Mouse (Mus musculus) lung, embryonic 14.5 days (tissue): ENCODE measurements around the gene Tet3. TPM values are rescaled to one million over a fixed set of nuclear protein-coding genes. Genes with fewer than 3 reads are reported as not detected.

Experiments used
- ATAC-seq: fragments of 200-750 bp; cut with Nextera tagmentation; 2 replicates; pipeline ENCODE4 v1.8.0; 2017; ENCODE audit warnings: mild to moderate bottlenecking, moderate TSS enrichment, moderate library complexity; ENCODE audit not compliant: insufficient read depth
- DNase-seq: peaks from one replicate; pipeline ENCODE4 v3.0.0-alpha.2; 2015
- H3K27ac ChIP-seq: fragments of 300-500 bp; sonication (generic); 2 replicates; pipeline ENCODE4 v1.5.1; 2014; ENCODE audit warnings: low read depth, mild to moderate bottlenecking, moderate library complexity
- H3K27me3 ChIP-seq: fragments of 300-500 bp; sonication (generic); 2 replicates; pipeline ENCODE4 v1.6.1; 2014; ENCODE audit warnings: low read length, control low read depth; ENCODE audit not compliant: insufficient read depth
- H3K36me3 ChIP-seq: fragments of 300-500 bp; sonication (generic); 2 replicates; pipeline ENCODE4 v1.6.1; 2014; ENCODE audit warnings: control low read depth; ENCODE audit not compliant: insufficient read depth
- H3K4me1 ChIP-seq: fragments of 300-500 bp; sonication (generic); 2 replicates; pipeline ENCODE4 v1.6.1; 2014; ENCODE audit warnings: antibody characterized with exemption, control low read depth; ENCODE audit not compliant: insufficient read depth
- H3K4me2 ChIP-seq: fragments of 300-500 bp; sonication (generic); 2 replicates; pipeline ENCODE4 v1.6.1; 2014; ENCODE audit warnings: mild to moderate bottlenecking
- H3K4me3 ChIP-seq: fragments of 300-500 bp; sonication (generic); 2 replicates; pipeline ENCODE4 v1.5.1; 2014; ENCODE audit warnings: low read depth, low read length
- H3K9ac ChIP-seq: fragments of 300-500 bp; sonication (generic); 2 replicates; pipeline ENCODE4 v1.6.1; 2014
- H3K9me3 ChIP-seq: fragments of 300-500 bp; sonication (generic); 2 replicates; pipeline ENCODE4 v1.6.1; 2016; ENCODE audit warnings: low read depth, low read length, control low read depth
- CTCF ChIP-seq: IDR thresholded peaks from 2 replicates; pipeline ENCODE4 v1.5.1; 2016; ENCODE audit warnings: antibody characterized with exemption, low read depth
- WGBS: fragments of 180-500 bp; shearing (Covaris S2); extraction: QIAGEN DNeasy Blood & Tissue Kit; methylation state at CpG from one replicate; pipeline ENCODE4 v1.1.7; 2014; 5-methylcytosine and 5-hydroxymethylcytosine counted together
- polyA plus RNA-seq: library from polyadenylated mRNA; unstranded; fragments of >200 nt; fragmentation: Nextera tagmentation; extraction: Ambion mirVana; gene quantifications from 2 replicates; pipeline ENCODE4 v1.2.1, GENCODE M21; 2014

Gene Tet3
- 34.4 and 36.9 TPM in 2 replicates for polyA plus RNA-seq

DNA sequence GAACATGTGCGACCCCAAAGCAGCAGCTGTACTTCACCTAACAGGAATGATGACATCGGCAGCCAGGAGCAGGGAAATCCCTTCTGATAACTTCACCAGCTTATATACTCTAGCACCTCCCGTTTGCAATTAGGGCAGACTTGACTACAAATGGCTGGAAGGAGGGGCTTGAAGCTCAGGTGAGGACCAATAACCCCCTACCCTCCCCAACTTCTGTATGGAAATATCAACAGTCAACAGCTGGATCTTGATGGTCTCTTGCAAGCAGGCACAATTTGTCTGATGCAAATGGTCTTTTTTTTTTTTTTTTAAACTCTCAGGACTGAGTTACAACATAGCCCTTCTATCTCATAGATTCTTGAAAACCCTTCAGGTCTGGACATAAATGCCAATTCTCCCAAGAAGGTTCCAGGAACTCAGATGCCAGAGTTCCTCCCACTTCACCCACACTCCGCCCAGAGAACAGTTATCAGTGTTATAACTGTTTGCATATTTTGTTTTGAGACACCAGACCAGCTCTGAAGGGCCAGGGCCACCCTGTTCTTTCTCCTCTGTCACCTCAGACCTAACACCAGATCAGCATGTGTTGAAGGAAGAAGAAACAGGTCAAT, at the start of gene Tet3:
Gene Tet3 (minus strand): TSS at position 51 of the 611 bp plus-strand sequence.
- no peak for TF ChIP-seq CTCF
- no peak for ATAC-seq
- Histone ChIP-seq H3K27me3 (no peaks in the 10 kb centered on the region), H3K4me2 (peak within 1 kb of the TSS; percentile 76; the same call in 1 of the 2 replicates), H3K9ac (no peak within 1 kb of the TSS), H3K27ac (peak within 1 kb of the TSS; percentile 48; the same call in 1 of the 2 replicates), H3K36me3 (0 out of 2 replicates have a peak, but pooled peaks cover 2% of the 10 kb centered on the region), H3K9me3 (no peaks in the 10 kb centered on the region), H3K4me3 (no peak within 1 kb of the TSS), H3K4me1 (peaks cover 11% of the 10 kb centered on the region; the same call in 1 of the 2 replicates)
- no peak for DNase-seq
- 38% methylated on average over 4 of the region's 4 CpGs for whole genome bisulfite sequencing

GRCm38 (mm10) chr6:83507168-83507546, 48.3 kb upstream of the Tet3 start:
- no peaks in the 10 kb centered on the region for H3K9me3 ChIP-seq
- H3K4me1 ChIP-seq, result no peaks in the 10 kb centered on the region; the same call in 1 of the 2 replicates
- H3K27ac ChIP-seq, result peak overlapping the region; percentile 69
- no peak for DNase-seq
- H3K4me2 ChIP-seq, result peak overlapping the region; percentile 72
- peak overlapping the region; percentile 78 for H3K4me3 ChIP-seq
- 20% methylated on average over 6 of the region's 6 CpGs for WGBS
- peak overlapping the region; percentile 75 for H3K9ac ChIP-seq
- ATAC-seq, result peak; percentile 23; the same call in 1 of the 2 replicates
- H3K36me3 ChIP-seq, result no peaks in the 10 kb centered on the region
- H3K27me3 ChIP-seq, result no peaks in the 10 kb centered on the region
- TF ChIP-seq CTCF, result no peak

DNA sequence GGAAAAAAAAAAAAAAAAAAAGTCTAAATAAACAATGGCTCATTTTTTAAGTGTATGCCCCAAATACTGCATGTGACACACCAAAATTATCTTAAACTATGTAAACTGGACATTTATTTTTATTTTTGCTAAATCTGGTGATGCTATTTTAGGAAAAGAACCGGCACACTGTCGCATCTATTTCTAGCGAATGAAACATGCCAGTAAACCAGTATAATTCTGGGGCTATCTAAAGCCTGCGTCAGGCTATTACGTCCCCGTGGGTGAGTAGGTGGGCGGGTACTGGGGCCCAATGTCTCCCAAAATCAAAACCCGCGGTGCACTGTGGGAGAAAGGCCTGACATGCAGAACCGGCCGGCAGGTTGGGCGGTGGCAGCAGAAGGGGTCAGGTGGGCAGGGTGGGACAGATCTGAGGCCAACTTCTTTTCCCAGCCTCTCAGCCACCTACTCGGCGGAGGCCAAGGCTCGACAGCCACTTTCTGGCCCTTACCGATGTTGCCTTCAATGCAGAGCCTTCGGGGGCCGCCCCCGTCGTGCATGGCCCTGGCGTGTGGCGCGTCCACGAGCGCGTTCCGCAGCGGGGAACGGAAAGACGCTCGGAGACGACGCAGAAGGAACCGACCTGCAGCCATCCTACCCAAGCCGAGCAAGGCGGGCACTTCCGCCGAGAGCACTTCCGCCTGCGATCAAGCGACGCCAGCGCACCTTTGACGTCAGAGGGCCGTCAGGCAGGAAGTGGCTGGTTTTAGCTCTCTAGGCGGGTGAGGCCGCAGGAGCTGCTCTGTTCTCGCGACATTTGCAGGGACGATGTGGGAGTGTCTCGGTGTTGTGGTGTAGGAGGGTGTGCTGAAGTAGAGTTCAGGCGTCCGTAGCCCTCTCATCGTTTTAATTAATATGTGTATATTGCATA, 47.6 kb upstream of the Tet3 start, which contains the start of gene Dguok:
Gene Dguok (minus strand): TSS at position 712 of the 910 bp plus-strand sequence.
- WGBS, result under 1% methylated on average over 54 of the region's 54 CpGs
- peak; percentile 100 for DNase-seq
- peak within 1 kb of the TSS; percentile 72 for H3K4me2 ChIP-seq
- H3K9ac ChIP-seq, result peak within 1 kb of the TSS; percentile 75
- no peaks in the 10 kb centered on the region for H3K9me3 ChIP-seq
- TF ChIP-seq CTCF, result no peak
- peak; percentile 99 for ATAC-seq
- peak within 1 kb of the TSS; percentile 95 for H3K27ac ChIP-seq
- H3K4me3 ChIP-seq, result peak within 1 kb of the TSS; percentile 78
- H3K36me3 ChIP-seq, result no peaks in the 10 kb centered on the region
- H3K27me3 ChIP-seq, result no peaks in the 10 kb centered on the region
- H3K4me1 ChIP-seq, result no peaks in the 10 kb centered on the region; the same call in 1 of the 2 replicates

DNA sequence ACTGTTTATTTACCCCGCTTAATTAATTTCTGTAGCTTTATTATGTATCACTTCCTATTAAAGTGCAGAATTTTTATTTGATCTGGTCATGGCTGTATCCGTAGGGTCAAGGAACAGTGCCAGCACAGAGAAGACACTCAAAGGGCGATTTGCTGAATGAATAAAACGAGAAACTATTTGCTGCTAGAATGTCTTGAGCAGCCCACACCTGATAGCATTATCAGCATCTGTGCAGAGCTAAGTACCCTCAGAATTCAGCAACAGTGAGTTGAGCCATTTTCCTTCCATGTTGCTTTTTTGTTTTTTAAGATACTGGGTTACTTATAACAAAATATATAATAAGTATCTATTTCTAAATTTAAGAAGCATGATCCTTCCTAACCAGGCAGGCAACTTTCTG, 46.7 kb upstream of the Tet3 start:
- TF ChIP-seq CTCF, result no peak
- WGBS, result 81% methylated on average over 4 of the region's 4 CpGs
- ATAC-seq (no peak), DNase-seq (no peak)
- Histone ChIP-seq H3K4me3 (peak overlapping the region; percentile 78), H3K27me3 (no peaks in the 10 kb centered on the region), H3K27ac (peak overlapping the region; percentile 95; the same call in 1 of the 2 replicates), H3K9me3 (no peaks in the 10 kb centered on the region), H3K36me3 (no peaks in the 10 kb centered on the region), H3K4me2 (peak overlapping the region; percentile 72), H3K9ac (peak overlapping the region; percentile 75; the same call in 1 of the 2 replicates), H3K4me1 (no peaks in the 10 kb centered on the region; the same call in 1 of the 2 replicates)

- no peak for DNase-seq
- H3K27ac ChIP-seq, result no peak overlapping the region
- ATAC-seq, result no peak
- no peaks in the 10 kb centered on the region for H3K36me3 ChIP-seq
- H3K27me3 ChIP-seq, result no peaks in the 10 kb centered on the region
- no peaks in the 10 kb centered on the region for H3K9me3 ChIP-seq
- 70% methylated on average over 3 of the region's 3 CpGs for WGBS
- no peak overlapping the region for H3K4me2 ChIP-seq
- H3K4me3 ChIP-seq, result no peak overlapping the region
- no peak for TF ChIP-seq CTCF
- no peaks in the 10 kb centered on the region; the same call in 1 of the 2 replicates for H3K4me1 ChIP-seq
- no peak overlapping the region for H3K9ac ChIP-seq
These were observed 44.5 kb upstream of the Tet3 start for GRCm38 (mm10) chr6:83503361-83503760.

- H3K4me1 ChIP-seq, result no peaks in the 10 kb centered on the region; the same call in 1 of the 2 replicates
- no peaks in the 10 kb centered on the region for H3K9me3 ChIP-seq
- H3K27me3 ChIP-seq, result no peaks in the 10 kb centered on the region
- DNase-seq (no peak), ATAC-seq (no peak)
- no peak overlapping the region for H3K4me3 ChIP-seq
- no peak overlapping the region for H3K4me2 ChIP-seq
- 75% methylated on average over 3 of the region's 3 CpGs for WGBS
- H3K9ac ChIP-seq, result no peak overlapping the region
- no peaks in the 10 kb centered on the region for H3K36me3 ChIP-seq
- TF ChIP-seq CTCF, result no peak
- H3K27ac ChIP-seq, result no peak overlapping the region
These were observed 43.8 kb upstream of the Tet3 start for GRCm38 (mm10) chr6:83502656-83503055.
